Mouse (Mus musculus) hindbrain, embryonic 16.5 days (tissue): ENCODE measurements at regions not wholly inside any gene's neighbourhood (a gene's known extent, or its start where the extent isn't known, plus 50 kb on each side); places are given as distances from the start of the nearest gene placed in this dataset.
A peak's percentile ranks its signal among the peaks of the same experiment; 100 is the strongest.

Experiments
- ATAC-seq: fragments of 200-750 bp; cut with Nextera tagmentation; 2 replicates; pipeline ENCODE4 v1.8.0; 2017; ENCODE audit warnings: moderate TSS enrichment, moderate library complexity
- H3K27ac ChIP-seq: fragments of 300-500 bp; sonication (generic); 2 replicates; pipeline ENCODE4 v1.5.1; 2014; ENCODE audit warnings: low read depth, mild to moderate bottlenecking, control low read depth, low read length, moderate library complexity
- H3K27me3 ChIP-seq: fragments of 300-500 bp; sonication (generic); replicated peaks from 2 replicates; pipeline ENCODE4 v1.6.1; 2014; ENCODE audit warnings: low read length; ENCODE audit not compliant: control insufficient read depth, insufficient read depth
- H3K36me3 ChIP-seq: fragments of 300-500 bp; sonication (generic); 2 replicates; pipeline ENCODE4 v1.6.1; 2014; ENCODE audit warnings: mild to moderate bottlenecking, low read length, moderate library complexity, mixed read lengths; ENCODE audit not compliant: control insufficient read depth, insufficient read depth
- H3K4me1 ChIP-seq: fragments of 300-500 bp; sonication (generic); 2 replicates; pipeline ENCODE4 v1.6.1; 2014; ENCODE audit warnings: low read depth, low read length; ENCODE audit not compliant: control insufficient read depth, insufficient read depth
- H3K4me2 ChIP-seq: fragments of 300-500 bp; sonication (generic); 2 replicates; pipeline ENCODE4 v1.6.1; 2014; ENCODE audit warnings: mild to moderate bottlenecking, low read length, control low read depth, moderate library complexity
- H3K4me3 ChIP-seq: fragments of 300-500 bp; sonication (generic); 2 replicates; pipeline ENCODE4 v1.5.1; 2014; ENCODE audit warnings: mild to moderate bottlenecking, low read length, control low read depth, moderate library complexity
- H3K9ac ChIP-seq: fragments of 300-500 bp; sonication (generic); 2 replicates; pipeline ENCODE4 v1.6.1; 2014; ENCODE audit warnings: low read depth, mild to moderate bottlenecking, control low read depth, low read length, moderate library complexity
- H3K9me3 ChIP-seq: fragments of 300-500 bp; sonication (generic); 2 replicates; pipeline ENCODE4 v1.6.1; 2014; ENCODE audit warnings: mild to moderate bottlenecking, low read length, moderate library complexity; ENCODE audit not compliant: control insufficient read depth
- WGBS: fragments of 180-500 bp; shearing (Covaris S2); extraction: QIAGEN DNeasy Blood & Tissue Kit; methylation state at CpG from one replicate; pipeline ENCODE4 v1.1.7; 2014; 5-methylcytosine and 5-hydroxymethylcytosine counted together

DNA sequence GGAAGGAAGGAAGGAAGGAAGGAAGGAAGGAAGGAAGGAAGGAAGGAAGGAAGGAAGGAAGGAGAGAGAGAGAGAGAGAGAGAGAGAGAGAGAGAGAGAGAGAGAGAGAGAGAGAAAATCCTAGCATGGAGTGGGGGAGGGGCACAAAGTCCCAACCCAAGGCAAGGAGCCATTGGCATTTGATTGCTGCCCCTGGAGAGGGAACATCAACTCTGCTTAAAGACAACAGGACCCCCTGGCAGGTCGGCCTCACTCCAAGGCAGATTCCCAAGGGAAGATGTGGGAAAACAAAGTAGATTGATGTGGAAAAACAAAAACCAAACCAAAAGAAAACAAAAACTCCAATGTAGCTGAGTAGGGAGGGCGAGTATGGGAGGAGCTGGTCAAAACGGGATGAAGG, 49.9 kb upstream of the Fzd10 start:
- H3K4me2 ChIP-seq = no peak overlapping the region
- H3K4me3 ChIP-seq = no peak overlapping the region
- no peak for ATAC-seq
- H3K27ac ChIP-seq = no peak overlapping the region
- no peaks in the 10 kb centered on the region for H3K36me3 ChIP-seq
- peaks cover 11% of the 10 kb centered on the region for H3K4me1 ChIP-seq
- 25% methylated on average over 3 of the region's 3 CpGs for WGBS
- no peak overlapping the region for H3K9ac ChIP-seq
- H3K9me3 ChIP-seq = no peaks in the 10 kb centered on the region
- H3K27me3 ChIP-seq = no peaks in the 10 kb centered on the region

DNA sequence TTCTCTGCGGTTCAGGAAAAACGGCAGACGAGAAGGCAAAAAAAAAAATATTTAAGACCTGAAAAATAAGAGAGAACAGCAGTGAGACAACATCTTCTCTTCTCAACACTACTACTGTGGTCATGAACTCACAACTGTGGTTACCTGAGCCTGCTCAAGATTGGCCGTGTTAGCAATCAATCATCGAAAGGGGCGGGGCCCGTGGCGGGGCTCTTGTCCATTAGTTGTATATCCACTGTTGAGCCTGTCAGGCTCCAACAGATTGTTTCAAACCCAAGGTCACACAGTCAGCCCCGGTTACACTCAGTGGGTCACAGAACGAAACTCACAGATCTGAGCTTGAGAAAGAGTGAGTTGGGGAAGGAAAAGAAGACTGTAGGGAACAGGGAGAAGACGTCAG, 50.8 kb upstream of the Fzd10 start:
- no peak overlapping the region for H3K27ac ChIP-seq
- H3K4me1 ChIP-seq = peaks cover 11% of the 10 kb centered on the region
- no peak for ATAC-seq
- H3K27me3 ChIP-seq = no peaks in the 10 kb centered on the region
- H3K36me3 ChIP-seq = no peaks in the 10 kb centered on the region
- H3K9me3 ChIP-seq = no peaks in the 10 kb centered on the region
- 82% methylated on average over 11 of the region's 11 CpGs for WGBS
- no peak overlapping the region for H3K4me3 ChIP-seq
- H3K4me2 ChIP-seq = no peak overlapping the region
- H3K9ac ChIP-seq = no peak overlapping the region

DNA sequence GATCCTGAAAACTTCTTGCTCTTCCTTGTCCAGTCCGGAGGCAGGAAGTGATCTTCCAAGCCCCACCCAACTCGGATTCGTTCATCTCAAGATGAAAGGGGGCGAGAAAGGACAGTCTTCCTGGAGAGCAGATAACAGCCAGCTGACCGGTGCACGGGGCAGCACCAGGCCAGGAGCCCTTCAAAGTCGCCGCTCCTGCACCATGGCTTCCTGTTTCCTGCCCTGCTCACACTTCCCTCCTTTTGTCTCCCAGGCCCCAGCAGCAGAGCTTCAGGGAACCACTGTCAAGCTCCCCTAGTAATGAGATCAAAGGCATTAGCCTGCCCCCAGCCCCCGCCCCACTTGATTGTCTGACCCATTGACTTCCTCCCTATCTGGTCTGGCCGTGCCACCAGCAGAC, 58.6 kb upstream of the Fzd10 start:
- WGBS = 23% methylated on average over 10 of the region's 10 CpGs
- H3K4me2 ChIP-seq = peak overlapping the region; percentile 9; the same call in 1 of the 2 replicates
- H3K27me3 ChIP-seq = no peaks in the 10 kb centered on the region
- H3K4me1 ChIP-seq = no peaks in the 10 kb centered on the region
- H3K4me3 ChIP-seq = no peak overlapping the region
- no peak overlapping the region for H3K9ac ChIP-seq
- H3K9me3 ChIP-seq = no peaks in the 10 kb centered on the region
- H3K27ac ChIP-seq = no peak overlapping the region
- no peak for ATAC-seq
- no peaks in the 10 kb centered on the region for H3K36me3 ChIP-seq

DNA sequence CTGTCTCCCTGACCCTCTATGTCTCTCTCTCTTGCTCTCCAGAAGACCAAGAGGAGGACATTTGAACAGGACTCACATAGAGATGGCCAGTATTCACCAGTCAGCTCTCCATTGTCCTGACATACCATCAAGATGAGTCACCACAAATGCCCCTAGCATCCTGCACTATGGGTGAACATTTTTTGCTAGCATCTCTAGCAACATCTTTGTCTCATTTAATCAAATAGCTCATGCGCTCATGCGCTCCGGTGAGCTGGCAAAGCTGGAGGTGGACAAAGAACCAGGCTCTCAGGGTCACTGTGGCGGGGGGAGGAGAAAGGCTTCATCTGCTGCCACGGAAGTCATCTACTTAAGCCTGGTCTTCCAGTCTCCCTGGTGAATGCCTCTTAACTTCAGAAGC, 62.0 kb upstream of the Fzd10 start:
- H3K4me2 ChIP-seq = no peak overlapping the region
- no peak overlapping the region for H3K4me3 ChIP-seq
- H3K9me3 ChIP-seq = no peaks in the 10 kb centered on the region
- H3K9ac ChIP-seq = no peak overlapping the region
- no peak for ATAC-seq
- H3K36me3 ChIP-seq = no peaks in the 10 kb centered on the region
- H3K27ac ChIP-seq = no peak overlapping the region
- no peaks in the 10 kb centered on the region for H3K27me3 ChIP-seq
- WGBS = 38% methylated on average over 5 of the region's 5 CpGs
- peaks cover 7% of the 10 kb centered on the region for H3K4me1 ChIP-seq

DNA sequence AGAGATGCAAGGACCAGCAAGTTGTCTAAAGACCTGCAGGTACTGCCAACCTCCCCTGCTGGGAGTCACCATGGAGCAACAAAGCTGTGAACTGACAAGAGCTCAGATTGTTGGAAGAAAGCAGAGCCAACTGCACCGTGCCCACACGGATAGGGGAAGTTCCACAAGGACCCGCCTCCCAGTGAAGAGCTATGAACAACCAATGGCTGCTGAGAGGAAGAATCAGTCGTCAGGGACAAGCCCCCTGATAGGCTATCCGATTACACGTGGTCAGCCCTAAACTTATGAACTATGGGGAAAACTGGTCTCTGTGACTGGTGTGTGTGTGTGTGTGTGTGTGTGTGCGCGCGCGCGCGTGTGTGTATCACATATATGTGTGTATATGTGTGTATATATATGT, 63.4 kb upstream of the Fzd10 start:
- H3K9me3 ChIP-seq = no peaks in the 10 kb centered on the region
- 61% methylated on average over 12 of the region's 12 CpGs for WGBS
- peak overlapping the region; percentile 44 for H3K4me2 ChIP-seq
- H3K4me1 ChIP-seq = peaks cover 7% of the 10 kb centered on the region
- no peaks in the 10 kb centered on the region for H3K27me3 ChIP-seq
- H3K9ac ChIP-seq = no peak overlapping the region
- no peak overlapping the region for H3K27ac ChIP-seq
- no peak overlapping the region for H3K4me3 ChIP-seq
- ATAC-seq = peak; percentile 61; the same call in 1 of the 2 replicates
- no peaks in the 10 kb centered on the region for H3K36me3 ChIP-seq

DNA sequence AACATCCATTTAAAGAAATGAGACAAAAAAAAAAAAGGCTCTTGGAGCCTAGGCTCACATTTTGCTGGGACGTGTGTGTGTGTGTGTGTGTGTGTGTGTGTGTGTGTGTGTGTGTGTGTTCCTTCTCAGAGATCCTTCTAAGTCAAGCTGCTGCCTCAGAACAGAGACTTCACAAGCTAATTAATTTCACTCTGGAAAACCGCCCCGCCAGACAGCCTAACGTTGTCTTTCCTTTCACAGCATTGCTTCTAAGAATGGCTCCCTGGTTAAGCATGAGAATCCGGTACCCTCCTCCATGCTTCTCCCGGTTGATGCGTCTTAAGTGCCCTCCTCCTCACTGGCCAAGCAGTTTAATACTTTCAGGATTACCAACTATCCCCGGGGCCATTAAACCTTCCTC, 64.3 kb upstream of the Fzd10 start:
- Histone ChIP-seq H3K9ac (no peak overlapping the region), H3K27ac (no peak overlapping the region), H3K4me3 (no peak overlapping the region), H3K27me3 (no peaks in the 10 kb centered on the region), H3K36me3 (no peaks in the 10 kb centered on the region), H3K4me1 (peaks cover 7% of the 10 kb centered on the region), H3K9me3 (no peaks in the 10 kb centered on the region), H3K4me2 (peak overlapping the region; percentile 44)
- ATAC-seq = no peak
- WGBS = 23% methylated on average over 8 of the region's 8 CpGs

DNA sequence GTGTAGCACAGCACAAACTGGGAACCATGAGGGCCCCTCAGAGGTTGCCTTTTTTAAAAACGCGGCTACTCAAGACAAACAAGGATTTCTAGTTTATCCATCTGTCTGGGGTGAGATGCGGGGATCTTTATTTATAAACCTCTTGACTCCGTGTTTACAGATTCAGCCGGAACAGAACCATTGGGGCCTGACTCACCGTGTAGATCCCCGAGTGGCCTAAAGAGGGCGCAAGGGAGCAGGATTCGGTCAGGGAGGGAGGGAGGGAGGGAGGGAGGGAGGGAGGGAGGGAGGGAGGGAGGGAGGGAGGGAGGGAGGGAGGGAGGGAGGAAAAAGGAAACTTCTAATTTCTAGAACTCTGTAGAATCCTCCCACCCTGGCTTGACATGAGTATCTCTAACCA, 73.4 kb upstream of the Fzd10 start:
- H3K4me3 ChIP-seq = no peak overlapping the region
- ATAC-seq = no peak
- H3K9ac ChIP-seq = no peak overlapping the region
- H3K27ac ChIP-seq = no peak overlapping the region
- H3K36me3 ChIP-seq = no peaks in the 10 kb centered on the region
- H3K4me2 ChIP-seq = no peak overlapping the region
- H3K9me3 ChIP-seq = no peaks in the 10 kb centered on the region
- WGBS = 26% methylated on average over 9 of the region's 9 CpGs
- peaks cover 2% of the 10 kb centered on the region; the same call in 1 of the 2 replicates for H3K27me3 ChIP-seq
- peaks cover 7% of the 10 kb centered on the region; the same call in 1 of the 2 replicates for H3K4me1 ChIP-seq

DNA sequence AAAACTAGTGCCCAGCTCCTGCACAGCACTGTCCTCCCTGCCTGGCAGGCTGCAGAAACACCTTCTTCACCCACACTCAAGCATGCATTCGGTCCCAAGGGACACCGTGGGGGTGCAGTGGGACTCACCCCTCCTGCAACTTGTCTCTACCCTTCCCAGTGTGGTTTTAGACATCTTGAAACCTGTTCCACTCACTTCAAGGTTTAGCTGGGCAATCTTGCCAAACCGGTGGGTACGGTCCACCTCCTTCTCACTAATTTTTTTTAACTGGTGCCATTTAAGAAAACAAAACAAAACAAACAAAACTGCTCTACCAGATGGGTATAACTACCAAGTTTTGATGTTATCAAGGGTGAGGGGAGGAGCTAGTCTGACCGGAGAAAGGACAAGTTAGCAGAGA, 74.2 kb upstream of the Fzd10 start:
- no peaks in the 10 kb centered on the region for H3K36me3 ChIP-seq
- H3K4me3 ChIP-seq = no peak overlapping the region
- no peak overlapping the region for H3K9ac ChIP-seq
- WGBS = 90% methylated on average over 5 of the region's 5 CpGs
- ATAC-seq = no peak
- peaks cover 2% of the 10 kb centered on the region; the same call in 1 of the 2 replicates for H3K27me3 ChIP-seq
- no peak overlapping the region for H3K4me2 ChIP-seq
- H3K4me1 ChIP-seq = peaks cover 7% of the 10 kb centered on the region; the same call in 1 of the 2 replicates
- H3K27ac ChIP-seq = no peak overlapping the region
- H3K9me3 ChIP-seq = no peaks in the 10 kb centered on the region

DNA sequence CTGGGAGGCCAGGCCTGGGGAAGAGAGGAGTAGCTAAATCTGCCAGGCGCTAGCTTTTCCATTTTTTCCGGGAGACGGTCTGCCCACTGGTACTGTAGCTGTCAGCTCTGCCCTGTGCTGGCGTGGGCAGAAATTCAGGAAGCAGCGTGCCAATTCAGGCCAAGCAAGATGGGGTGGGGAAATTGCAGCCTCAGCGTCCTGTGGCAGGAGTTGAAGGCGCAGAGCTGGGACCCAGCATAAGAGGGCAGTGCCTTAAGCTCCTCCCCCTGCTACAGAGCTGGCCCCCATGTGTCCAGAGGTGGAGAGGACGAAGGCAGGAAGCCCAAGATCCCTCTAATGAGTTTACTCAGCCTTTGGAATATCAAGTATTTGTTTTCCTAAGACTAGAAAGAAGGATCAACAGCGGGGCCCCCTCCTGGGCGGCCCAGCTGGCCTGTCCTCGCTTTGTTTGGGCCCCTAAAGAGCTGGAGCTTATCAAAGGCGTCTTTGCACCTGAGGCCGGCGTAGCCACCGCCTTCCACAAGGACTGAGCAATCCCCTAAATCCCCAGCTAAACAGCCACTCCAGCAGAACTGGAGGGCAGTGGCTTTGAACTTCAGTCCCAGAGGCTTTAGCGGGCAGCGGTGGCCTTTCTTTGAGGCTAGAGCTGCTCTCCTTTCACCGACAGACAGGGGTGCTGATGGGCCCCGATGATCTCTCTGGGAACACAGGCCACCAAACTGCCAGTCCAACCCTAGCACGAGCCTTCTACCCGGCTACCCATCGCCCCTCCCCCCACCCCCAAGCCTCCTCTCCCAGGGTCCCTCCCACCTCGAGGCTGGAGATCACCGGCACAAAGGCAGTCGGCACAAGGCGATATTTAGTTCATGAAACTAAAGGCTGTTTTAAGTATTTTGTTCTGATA, 76.0 kb upstream of the Fzd10 start:
- Histone ChIP-seq H3K27ac (no peak overlapping the region), H3K4me3 (no peak overlapping the region), H3K9me3 (no peaks in the 10 kb centered on the region), H3K9ac (no peak overlapping the region), H3K4me2 (peak overlapping the region; percentile 4; the same call in 1 of the 2 replicates), H3K27me3 (peaks cover 2% of the 10 kb centered on the region; the same call in 1 of the 2 replicates), H3K36me3 (no peaks in the 10 kb centered on the region), H3K4me1 (peaks cover 7% of the 10 kb centered on the region; the same call in 1 of the 2 replicates)
- ATAC-seq = peak; percentile 76
- WGBS = 4% methylated on average over 26 of the region's 26 CpGs
